Mouse (Mus musculus): ENCODE measurements around the gene Polr1c. TPM values are rescaled to one million over a fixed set of nuclear protein-coding genes. Genes with fewer than 3 reads are reported as not detected.
A peak's percentile ranks its signal among the peaks of the same experiment; 100 is the strongest.

The Polr1c gene
- total RNA-seq (2017), result 37.2 to 47.6 TPM (median 42.7 TPM) in 3 replicates

DNA sequence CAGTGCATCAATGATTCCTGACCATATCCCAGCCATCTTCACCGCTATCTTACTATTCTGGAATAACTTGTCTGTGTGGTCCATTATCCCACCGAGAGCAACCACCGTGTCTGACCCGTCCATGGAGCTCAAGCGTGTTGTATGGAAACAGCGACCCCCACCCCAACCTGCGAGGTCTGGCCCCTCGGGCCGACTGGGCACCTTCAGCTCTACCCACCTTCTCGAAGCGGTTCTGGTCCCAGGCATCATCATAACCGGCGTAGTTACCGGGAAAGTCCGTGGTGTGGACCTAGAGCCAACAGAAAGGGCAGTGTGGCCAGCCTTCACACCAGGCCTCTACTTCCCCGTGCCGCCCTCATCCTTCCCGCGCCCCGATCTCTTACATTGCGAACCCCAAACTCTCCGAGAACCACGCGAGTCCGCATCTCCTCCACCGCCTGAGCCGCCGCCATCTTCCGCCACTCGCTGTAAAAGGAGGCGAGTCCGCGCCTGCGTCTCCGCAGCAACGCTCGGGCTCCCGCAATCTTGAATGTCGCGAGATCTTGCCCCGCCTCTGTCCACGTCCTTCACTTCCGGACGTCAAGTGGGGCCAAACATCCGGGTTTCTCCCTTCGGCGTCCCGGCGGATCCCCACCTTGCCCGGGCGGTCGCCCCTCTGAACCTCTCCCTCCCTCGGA lies at the start of gene Polr1c, which contains the start of gene Yipf3:
Gene Polr1c, minus strand, starts transcription at position 543 of the 677 bp plus-strand sequence.
Gene Yipf3, plus strand, starts transcription at position 569 of the 677 bp plus-strand sequence.
- ATAC-seq (replicated peaks; ENCODE audit: insufficient number of reproducible peaks, low FRiP score, low TSS enrichment, poor library complexity, severe bottlenecking), result peak; percentile 91

- ATAC-seq (replicated peaks; ENCODE audit: insufficient number of reproducible peaks, low FRiP score, low TSS enrichment, poor library complexity, severe bottlenecking), result no peak
Measured at GRCm38 (mm10) chr17:46297028-46297363, 49.1 kb upstream of the Polr1c start.

GRCm38 (mm10) chr17:46296601-46297000 lies 48.7 kb upstream of the Polr1c start:
- no peak for ATAC-seq (replicated peaks; ENCODE audit: insufficient number of reproducible peaks, low FRiP score, low TSS enrichment, poor library complexity, severe bottlenecking)

GRCm38 (mm10) chr17:46287678-46288095 lies 39.8 kb upstream of the Polr1c start:
- ATAC-seq (replicated peaks; ENCODE audit: insufficient number of reproducible peaks, low FRiP score, low TSS enrichment, poor library complexity, severe bottlenecking), result no peak

DNA sequence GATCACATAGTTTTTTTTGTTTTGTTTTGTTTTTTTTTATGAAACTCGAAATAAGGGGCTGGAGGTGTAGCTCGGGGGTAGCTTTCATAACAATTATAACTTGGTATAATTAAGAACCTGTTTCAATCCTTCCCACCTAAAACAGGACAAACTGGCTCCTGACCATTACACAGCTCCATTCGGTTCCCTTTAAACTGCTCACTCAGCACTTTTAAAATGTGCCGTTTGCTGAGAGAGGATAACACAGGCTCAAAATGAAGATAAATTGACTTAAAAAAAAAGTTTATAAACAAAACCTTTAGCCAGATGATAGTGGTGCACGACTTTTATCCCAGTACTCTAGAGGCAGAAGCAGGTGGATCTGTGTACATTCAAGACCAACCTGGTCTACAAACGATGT lies 37.6 kb upstream of the Polr1c start:
- no peak for ATAC-seq (replicated peaks; ENCODE audit: insufficient number of reproducible peaks, low FRiP score, low TSS enrichment, poor library complexity, severe bottlenecking)

DNA sequence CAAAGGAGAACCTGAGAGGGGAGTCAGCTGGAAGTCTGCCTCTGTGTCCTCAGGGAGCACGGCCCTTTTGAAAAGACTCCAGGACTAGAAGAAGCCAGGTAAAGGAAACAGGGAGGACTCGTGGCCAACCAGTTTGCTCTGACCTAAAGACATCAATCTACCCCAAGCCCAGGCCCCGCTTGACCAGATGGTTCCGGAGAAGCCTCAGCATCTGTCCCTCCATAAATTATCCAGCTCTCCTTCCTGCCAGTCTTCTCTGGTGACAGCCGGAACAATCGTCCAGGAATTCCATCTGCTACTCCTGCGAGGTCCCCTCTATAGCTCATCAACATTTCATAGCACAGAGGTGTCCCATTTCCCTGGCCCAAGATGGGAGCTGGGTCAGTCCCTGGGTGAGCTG lies 36.8 kb upstream of the Polr1c start:
- ATAC-seq (replicated peaks; ENCODE audit: insufficient number of reproducible peaks, low FRiP score, low TSS enrichment, poor library complexity, severe bottlenecking), result no peak

DNA sequence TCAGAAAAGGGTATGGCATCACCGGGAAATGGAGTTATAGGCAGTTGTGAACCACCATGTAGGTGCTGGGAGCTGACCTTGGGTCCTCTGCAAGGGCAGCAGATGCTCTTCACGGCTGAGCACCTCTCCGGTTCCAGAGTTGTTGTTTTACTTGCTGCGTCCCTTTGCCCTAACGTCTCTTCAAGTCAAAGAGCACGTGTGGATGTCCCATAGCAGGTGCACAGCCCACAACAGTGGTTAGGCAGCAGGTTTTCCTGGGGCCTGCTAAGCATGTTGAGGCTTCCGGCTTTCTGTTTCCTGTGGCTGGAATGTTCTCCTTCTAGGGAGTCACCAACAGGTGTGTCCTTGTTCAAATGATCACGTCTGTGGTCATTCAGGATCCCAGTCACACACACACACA lies 36.1 kb upstream of the Polr1c start:
- no peak for ATAC-seq (replicated peaks; ENCODE audit: insufficient number of reproducible peaks, low FRiP score, low TSS enrichment, poor library complexity, severe bottlenecking)

- ATAC-seq (replicated peaks; ENCODE audit: insufficient number of reproducible peaks, low FRiP score, low TSS enrichment, poor library complexity, severe bottlenecking), result no peak
Measured at GRCm38 (mm10) chr17:46283140-46283539, 35.3 kb upstream of the Polr1c start.

- peak; percentile 86 for ATAC-seq (replicated peaks; ENCODE audit: insufficient number of reproducible peaks, low FRiP score, low TSS enrichment, poor library complexity, severe bottlenecking)
Measured at GRCm38 (mm10) chr17:46282483-46283123, 34.7 kb upstream of the Polr1c start, which contains the start of gene Tjap1. Gene Tjap1 (minus strand): TSS chr17:46283026.

- no peak for ATAC-seq (replicated peaks; ENCODE audit: insufficient number of reproducible peaks, low FRiP score, low TSS enrichment, poor library complexity, severe bottlenecking)
Measured at GRCm38 (mm10) chr17:46278011-46278765, 30.3 kb upstream of the Polr1c start.

- no peak for ATAC-seq (replicated peaks; ENCODE audit: insufficient number of reproducible peaks, low FRiP score, low TSS enrichment, poor library complexity, severe bottlenecking)
Measured at GRCm38 (mm10) chr17:46277586-46277985, 29.7 kb upstream of the Polr1c start.

DNA sequence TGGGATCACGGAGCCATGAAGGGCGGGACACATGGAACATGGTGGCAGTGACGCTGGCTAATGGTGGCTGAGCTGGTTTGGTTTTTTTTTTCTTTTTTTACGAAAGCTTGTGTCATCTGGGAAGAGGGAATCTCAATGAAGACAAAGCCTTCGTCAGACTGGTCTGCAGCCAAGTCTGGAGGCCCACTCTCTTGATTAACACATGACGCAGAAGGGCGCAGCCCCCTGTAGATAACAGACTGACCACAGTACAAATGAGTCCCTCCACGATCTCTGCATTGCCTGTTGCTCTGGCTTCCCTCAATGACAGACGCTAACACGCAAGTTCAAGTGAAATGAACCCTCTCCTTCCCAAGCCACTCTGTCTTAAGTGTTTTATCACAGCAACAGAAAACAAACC lies 27.7 kb upstream of the Polr1c start:
- ATAC-seq (replicated peaks; ENCODE audit: insufficient number of reproducible peaks, low FRiP score, low TSS enrichment, poor library complexity, severe bottlenecking), result no peak

DNA sequence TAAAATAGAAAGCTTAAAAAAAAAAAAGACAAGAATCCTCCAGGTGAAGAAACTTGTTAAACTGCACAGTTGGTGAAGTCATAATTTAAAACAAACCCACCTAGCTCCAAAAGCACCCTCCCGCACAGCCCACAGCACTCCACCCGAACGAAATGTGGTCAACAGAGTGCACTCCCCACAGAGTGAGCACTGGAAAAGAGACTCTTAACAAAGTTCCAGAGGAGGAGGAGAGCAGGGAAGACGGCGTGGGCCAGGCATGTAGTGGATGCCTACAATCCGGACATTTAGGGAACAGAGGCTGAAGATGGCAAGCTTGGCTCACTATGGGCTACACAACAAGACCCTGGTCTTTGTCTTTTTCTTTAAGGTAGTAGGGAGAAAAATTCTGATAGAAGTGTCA lies 27.2 kb upstream of the Polr1c start:
- ATAC-seq (replicated peaks; ENCODE audit: insufficient number of reproducible peaks, low FRiP score, low TSS enrichment, poor library complexity, severe bottlenecking), result no peak

GRCm38 (mm10) chr17:46274465-46274864 lies 26.6 kb upstream of the Polr1c start:
- ATAC-seq (replicated peaks; ENCODE audit: insufficient number of reproducible peaks, low FRiP score, low TSS enrichment, poor library complexity, severe bottlenecking), result no peak

DNA sequence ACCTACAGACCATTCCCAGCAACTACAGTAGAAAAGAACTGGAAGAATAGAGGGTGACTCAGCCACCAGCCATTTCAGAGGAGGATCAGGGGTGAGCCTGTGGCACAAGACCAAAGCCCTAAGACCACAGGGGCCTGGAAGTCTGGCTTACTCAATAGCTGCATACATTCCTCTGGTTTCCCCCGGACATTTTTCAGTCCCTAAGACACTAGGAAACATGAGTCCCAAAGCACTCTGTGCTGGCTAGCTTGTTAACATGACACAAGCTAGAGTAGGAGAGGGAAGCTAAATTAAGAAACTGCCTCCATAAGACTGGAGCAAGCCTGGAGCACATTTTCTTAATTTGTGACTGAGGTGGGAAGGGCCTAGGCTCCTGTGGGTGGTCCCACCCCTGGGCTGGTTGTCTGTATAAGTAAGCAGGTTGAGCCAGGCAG lies 26.0 kb upstream of the Polr1c start:
- no peak for ATAC-seq (replicated peaks; ENCODE audit: insufficient number of reproducible peaks, low FRiP score, low TSS enrichment, poor library complexity, severe bottlenecking)

DNA sequence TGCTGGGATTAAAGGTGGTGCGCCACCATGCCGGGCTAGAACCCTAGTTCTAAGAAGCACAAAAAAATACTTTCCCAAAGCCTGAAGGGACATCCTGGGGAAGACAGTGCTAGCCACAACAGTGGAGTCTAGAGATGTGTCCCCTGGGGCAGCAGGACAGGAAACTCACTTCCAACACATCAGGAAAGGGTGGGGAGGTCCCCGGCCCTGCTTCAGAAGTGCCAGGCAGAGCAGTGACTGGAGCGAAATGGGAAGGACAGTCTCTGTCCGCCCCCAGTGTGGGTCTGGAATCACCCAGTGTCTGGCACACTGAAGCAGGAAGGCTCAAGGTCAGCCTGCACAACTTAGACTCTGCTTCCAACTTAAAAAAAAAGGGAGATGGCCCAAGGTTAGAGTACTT lies 24.8 kb upstream of the Polr1c start:
- ATAC-seq (replicated peaks; ENCODE audit: insufficient number of reproducible peaks, low FRiP score, low TSS enrichment, poor library complexity, severe bottlenecking), result no peak

DNA sequence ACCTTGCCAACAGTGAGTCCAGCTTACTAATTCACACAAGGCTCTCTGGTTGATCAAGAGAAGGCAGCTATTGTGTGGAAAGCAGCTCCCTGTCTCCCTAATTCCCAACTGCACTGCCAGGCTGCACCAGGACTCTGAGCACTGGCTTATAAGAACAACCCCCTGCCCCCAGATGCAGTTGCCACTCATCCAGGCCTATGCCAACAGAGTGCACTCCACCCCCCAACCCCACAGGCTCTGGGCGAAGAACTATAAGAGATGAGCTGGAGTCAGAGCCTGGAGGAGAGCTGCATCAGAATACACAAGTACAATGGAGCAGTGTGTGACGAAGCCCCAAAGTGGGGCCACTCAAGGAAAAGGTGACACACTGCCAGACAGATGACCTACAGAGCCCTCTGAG lies 24.2 kb upstream of the Polr1c start:
- ATAC-seq (replicated peaks; ENCODE audit: insufficient number of reproducible peaks, low FRiP score, low TSS enrichment, poor library complexity, severe bottlenecking), result no peak

DNA sequence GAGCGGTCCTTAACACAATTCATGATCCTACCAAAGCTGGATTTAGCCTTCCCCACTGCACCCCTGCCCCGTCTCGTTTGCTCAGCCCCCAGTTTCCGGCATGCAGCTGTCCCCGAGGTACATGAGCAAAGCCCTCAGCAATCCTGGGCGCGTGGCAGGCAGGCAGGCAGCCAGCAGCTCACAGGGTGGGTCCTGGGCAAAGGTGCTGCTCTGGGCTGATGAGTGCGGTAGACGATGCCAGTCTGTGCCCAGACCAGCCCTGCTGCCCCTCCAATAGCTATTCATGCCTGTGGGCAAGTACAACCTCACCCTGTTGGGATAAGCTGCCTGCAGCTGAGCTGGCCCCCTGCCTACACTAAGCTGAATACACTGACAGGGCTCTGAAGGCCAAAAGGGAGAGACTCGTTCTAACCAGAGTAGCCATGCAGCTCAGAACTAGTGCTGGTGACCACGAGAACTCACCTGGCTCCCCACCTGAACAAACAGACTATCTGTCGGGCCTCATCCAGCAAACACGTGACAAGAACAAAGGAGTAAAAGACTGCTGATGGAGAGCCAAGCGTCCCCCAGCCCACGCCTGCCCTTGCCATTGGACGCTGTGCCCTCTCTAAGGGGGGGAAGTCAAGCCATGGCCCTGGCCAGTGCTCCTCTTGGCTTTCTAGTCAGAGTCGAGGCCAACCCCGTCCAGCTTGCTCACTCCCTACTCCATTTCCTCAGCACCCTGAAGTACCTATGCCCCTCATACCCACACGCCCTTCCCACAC lies 22.1 kb upstream of the Polr1c start:
- no peak for ATAC-seq (replicated peaks; ENCODE audit: insufficient number of reproducible peaks, low FRiP score, low TSS enrichment, poor library complexity, severe bottlenecking)
